9 mouse cellular contexts compared by ENCODE assay signal in genomic region chr2:32740916-32741272, GRCm38 (mm10). TPM values are rescaled to one million over a fixed set of nuclear protein-coding genes. Genes with fewer than 3 reads are reported as not detected.
DNase-seq lines count a peak whose midpoint lies in the region; ATAC-seq and TF ChIP-seq lines count a peak whose summit lies in the region.
"Had no signal": no experiment of that assay in that cellular context is flagged by ENCODE, and none has a peak within 500 bp of the region (broad histone marks: within the 10 kb centered on the region; RNA-seq: fewer than 3 reads in every experiment).

6330409D20Rik (minus strand) TSS chr2:32741016.

- no peak within 1 kb of the TSS for H3K27ac ChIP-seq in heart, postnatal 0 days (ENCODE audit: low read depth)
- 0 out of 2 replicates have a peak within 1 kb of the TSS, but pooled peaks have one; percentile 5 for H3K27ac ChIP-seq in embryonic facial prominence, embryonic 12.5 days
- peak within 1 kb of the TSS; percentile 92 for H3K27ac ChIP-seq in hindbrain, postnatal 0 days
- H3K27ac ChIP-seq in midbrain, embryonic 15.5 days = peak within 1 kb of the TSS; percentile 90

- 0 out of 2 replicates have a peak within 1 kb of the TSS, but pooled peaks have one; percentile 3 for H3K9ac ChIP-seq in heart, postnatal 0 days (replicated peaks; ENCODE audit: low read depth, low read length)
- H3K9ac ChIP-seq in embryonic facial prominence, embryonic 12.5 days = peak within 1 kb of the TSS; percentile 46
- H3K9ac ChIP-seq in hindbrain, postnatal 0 days (replicated peaks; ENCODE audit: low read length) = peak within 1 kb of the TSS; percentile 94
- H3K9ac ChIP-seq in midbrain, embryonic 15.5 days = peak within 1 kb of the TSS; percentile 90

- peaks cover 20% of the 10 kb centered on the region for H3K27me3 ChIP-seq in heart, postnatal 0 days (ENCODE audit: control insufficient read depth, insufficient read depth, low read length)
- H3K27me3 ChIP-seq in embryonic facial prominence, embryonic 12.5 days = peaks cover 17% of the 10 kb centered on the region; the same call in 1 of the 2 replicates
- H3K27me3 ChIP-seq in hindbrain, postnatal 0 days (ENCODE audit: insufficient read depth, low read length) = no peaks in the 10 kb centered on the region
- no peaks in the 10 kb centered on the region for H3K27me3 ChIP-seq in midbrain, embryonic 15.5 days (replicated peaks)

- ATAC-seq in heart, postnatal 0 days (ENCODE audit: insufficient read depth, low read depth) = no peak
- ATAC-seq in embryonic facial prominence, embryonic 12.5 days (ENCODE audit: insufficient number of reproducible peaks, insufficient read depth, low FRiP score, low TSS enrichment) = no peak
- no peak for ATAC-seq in hindbrain, postnatal 0 days
- peak; percentile 8; the same call in 1 of the 2 replicates for ATAC-seq in midbrain, embryonic 15.5 days (replicated peaks)

- peak within 1 kb of the TSS; percentile 66 for H3K4me2 ChIP-seq in heart, postnatal 0 days (ENCODE audit: low read depth, low read length)
- peak within 1 kb of the TSS; percentile 96 for H3K4me2 ChIP-seq in embryonic facial prominence, embryonic 12.5 days (replicated peaks)
- peak within 1 kb of the TSS; percentile 74 for H3K4me2 ChIP-seq in hindbrain, postnatal 0 days (ENCODE audit: low read depth, low read length)
- peak within 1 kb of the TSS; percentile 74 for H3K4me2 ChIP-seq in midbrain, embryonic 15.5 days

- no peaks in the 10 kb centered on the region for H3K9me3 ChIP-seq in heart, postnatal 0 days (replicated peaks; ENCODE audit: control insufficient read depth, low read length)
- no peaks in the 10 kb centered on the region for H3K9me3 ChIP-seq in embryonic facial prominence, embryonic 12.5 days
- H3K9me3 ChIP-seq in hindbrain, postnatal 0 days (ENCODE audit: low read length) = no peaks in the 10 kb centered on the region
- H3K9me3 ChIP-seq in midbrain, embryonic 15.5 days = no peaks in the 10 kb centered on the region

- WGBS in heart, postnatal 0 days = 18% methylated on average over 10 of the region's 11 CpGs
- WGBS in embryonic facial prominence, embryonic 12.5 days = 9% methylated on average over 11 of the region's 11 CpGs
- WGBS in hindbrain, postnatal 0 days = 6% methylated on average over 11 of the region's 11 CpGs
- 3% methylated on average over 11 of the region's 11 CpGs for WGBS in midbrain, embryonic 15.5 days

- peaks cover 9% of the 10 kb centered on the region for H3K36me3 ChIP-seq in heart, postnatal 0 days (replicated peaks; ENCODE audit: control insufficient read depth, insufficient read depth, low read length)
- H3K36me3 ChIP-seq in embryonic facial prominence, embryonic 12.5 days = peaks cover 3% of the 10 kb centered on the region
- H3K36me3 ChIP-seq in hindbrain, postnatal 0 days (ENCODE audit: insufficient read depth, low read length) = peaks cover 9% of the 10 kb centered on the region
- H3K36me3 ChIP-seq in midbrain, embryonic 15.5 days (replicated peaks) = peaks cover 11% of the 10 kb centered on the region

- H3K4me3 ChIP-seq in heart, postnatal 0 days (ENCODE audit: low read depth, low read length) = peak within 1 kb of the TSS; percentile 41
- H3K4me3 ChIP-seq in embryonic facial prominence, embryonic 12.5 days = peak within 1 kb of the TSS; percentile 52
- H3K4me3 ChIP-seq in hindbrain, postnatal 0 days (ENCODE audit: low read length) = peak within 1 kb of the TSS; percentile 80
- peak within 1 kb of the TSS; percentile 69 for H3K4me3 ChIP-seq in midbrain, embryonic 15.5 days

- no peak for TF ChIP-seq CTCF in heart, postnatal 0 days (IDR thresholded peaks at IDR 0.05; ENCODE audit: low read depth)
- TF ChIP-seq CTCF in hindbrain, postnatal 0 days (IDR thresholded peaks at IDR 0.05; ENCODE audit: low read depth) = no peak

- DNase-seq in heart, postnatal 0 days (ENCODE audit: low spot score) = no peak
- no peak for DNase-seq in heart, postnatal 4 days
- no peak for DNase-seq in hindbrain, postnatal 0 days (ENCODE audit: low spot score)
- no peak for DNase-seq in left cerebral cortex, adult 9 months (ENCODE audit: low spot score in 2 of 2)
- DNase-seq in layer of hippocampus, postnatal 14 days (ENCODE audit: low spot score in 2 of 2) = no peak
- no peak for DNase-seq in adrenal gland, postnatal 14 days

- TF ChIP-seq EP300 in heart, postnatal 0 days (IDR thresholded peaks at IDR 0.05; ENCODE audit: low read depth) = no peak

- H3K4me1 ChIP-seq in heart, postnatal 0 days (ENCODE audit: control insufficient read depth, insufficient read depth) = peaks cover 8% of the 10 kb centered on the region; the same call in 1 of the 2 replicates
- H3K4me1 ChIP-seq in embryonic facial prominence, embryonic 12.5 days = peaks cover 18% of the 10 kb centered on the region
- H3K4me1 ChIP-seq in hindbrain, postnatal 0 days (ENCODE audit: insufficient read depth, low read length) = peaks cover 19% of the 10 kb centered on the region; the same call in 1 of the 2 replicates
- peaks cover 29% of the 10 kb centered on the region for H3K4me1 ChIP-seq in midbrain, embryonic 15.5 days

RNA-seq across cellular contexts. Expression of gene 6330409D20Rik, which starts in this region (rescaled TPM):
- total RNA-seq in heart, postnatal 0 days (2014; rRNA removed; ENCODE audit: low replicate concordance) = not detected in 2 replicates
- polyA plus RNA-seq in heart, postnatal 0 days (2015; fragmentation: Nextera tagmentation; extraction: Ambion mirVana) = 0.15 TPM in 1 of 2 replicates, not detected in the other
- total RNA-seq in heart, postnatal 4 days (2021) = not detected
- 0.34 and 0.43 TPM in 2 replicates for polyA plus RNA-seq in embryonic facial prominence, embryonic 12.5 days (2016; fragmentation: Nextera tagmentation; extraction: Ambion mirVana)
- 1.7 and 3.2 TPM in 2 replicates for total RNA-seq in hindbrain, postnatal 0 days (2014; rRNA removed)
- polyA plus RNA-seq in hindbrain, postnatal 0 days (2015; fragmentation: Nextera tagmentation; extraction: Ambion mirVana) = 3.6 and 5.1 TPM in 2 replicates
- 3.4 and 4.1 TPM in 2 replicates for polyA plus RNA-seq in midbrain, embryonic 15.5 days (2015; fragmentation: Nextera tagmentation; extraction: Ambion mirVana)
- 1 to 10 TPM; 2.8 to 2.9 TPM for total RNA-seq in layer of hippocampus, postnatal 14 days (2021)
- total RNA-seq in adrenal gland, postnatal 14 days (2021) = not detected in 2 replicates
- total RNA-seq: gastrocnemius, postnatal 14 days had no signal

Comparison
In these comparisons a context has a peak if more than half of its experiments do, and no peak if none do; other contexts are left out.
1. H3K9ac ChIP-seq: peak in every context shown above with its lines; median percentile 94 in hindbrain, postnatal 0 days; 90 in midbrain, embryonic 15.5 days; 46 in embryonic facial prominence, embryonic 12.5 days; 3 in heart, postnatal 0 days.